Mouse (Mus musculus) spleen, postnatal 36 days (tissue): Measurements from ENCODE around the gene Tle3.

Experiments
- DNase-seq, 2 experiments: peaks; one replicate each; pipeline ENCODE4 v3.0.0; 2022; ENCODE audit warnings: low spot score in 2 of 2, mixed read lengths in 1 of 2

Tle3 gene

DNA sequence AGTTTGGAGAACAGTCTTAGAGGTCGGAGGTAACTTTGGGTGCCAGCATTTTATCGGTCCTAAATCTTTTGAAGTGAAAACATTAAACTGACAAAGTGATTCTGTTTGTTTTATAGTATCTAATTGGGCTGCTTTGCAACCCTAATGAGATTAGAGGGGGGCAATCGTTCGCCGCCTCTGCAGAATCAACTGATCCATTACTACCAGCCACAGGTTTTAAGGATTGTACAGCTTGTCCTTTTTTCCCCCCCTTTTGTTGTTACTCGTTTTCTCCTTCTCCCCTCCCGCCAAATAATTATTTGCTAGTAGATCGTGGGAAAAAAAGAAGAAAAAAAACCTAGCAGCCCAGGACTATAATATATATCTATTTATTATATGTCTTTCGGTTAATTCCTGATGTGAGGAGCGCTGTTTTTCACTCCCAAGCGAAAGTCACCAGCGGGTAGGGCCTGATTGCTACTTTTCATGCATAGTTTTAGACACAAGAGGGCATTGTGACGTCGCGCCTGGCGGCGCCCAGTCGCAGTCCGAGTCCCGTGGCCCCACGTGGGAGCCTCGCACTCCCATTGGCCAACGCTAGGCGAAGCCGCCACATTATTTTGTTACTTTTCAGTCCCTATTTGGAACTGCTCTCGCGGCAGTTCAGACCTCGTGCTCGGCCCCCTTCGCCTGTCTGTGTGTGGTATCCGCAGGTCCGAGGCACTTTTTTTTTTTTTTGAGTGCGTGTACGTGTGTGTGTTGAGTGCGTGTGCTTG, at the start of gene Tle3:
TSS of gene Tle3 (plus strand) at position 612 of the 755 bp plus-strand sequence.
- peak; percentile 98 for DNase-seq

GRCm38 (mm10) chr9:61323221-61323620, 48.9 kb upstream of the Tle3 start:
- no peak for DNase-seq

DNA sequence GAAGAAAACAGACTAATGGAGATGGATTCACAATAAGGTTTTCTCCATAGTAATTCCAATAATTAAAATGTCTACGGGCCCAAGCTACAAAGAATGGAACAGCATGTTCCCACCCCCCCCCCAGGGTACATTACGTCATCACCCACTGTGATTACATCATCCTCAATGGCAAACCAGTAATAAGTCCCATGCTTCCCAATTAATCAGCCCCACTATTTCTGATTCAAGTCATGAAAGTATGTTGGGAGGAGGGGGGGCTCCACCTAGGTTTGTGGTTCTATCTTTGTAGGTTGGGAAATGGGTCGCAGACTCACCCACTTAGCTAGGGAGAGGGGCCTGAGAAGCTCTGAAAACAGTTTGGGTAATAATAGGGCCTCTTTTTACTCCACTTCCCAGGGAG, 48.3 kb upstream of the Tle3 start:
- no peak for DNase-seq

- DNase-seq: no peak
Measured at GRCm38 (mm10) chr9:61324354-61324753, 47.8 kb upstream of the Tle3 start.

DNA sequence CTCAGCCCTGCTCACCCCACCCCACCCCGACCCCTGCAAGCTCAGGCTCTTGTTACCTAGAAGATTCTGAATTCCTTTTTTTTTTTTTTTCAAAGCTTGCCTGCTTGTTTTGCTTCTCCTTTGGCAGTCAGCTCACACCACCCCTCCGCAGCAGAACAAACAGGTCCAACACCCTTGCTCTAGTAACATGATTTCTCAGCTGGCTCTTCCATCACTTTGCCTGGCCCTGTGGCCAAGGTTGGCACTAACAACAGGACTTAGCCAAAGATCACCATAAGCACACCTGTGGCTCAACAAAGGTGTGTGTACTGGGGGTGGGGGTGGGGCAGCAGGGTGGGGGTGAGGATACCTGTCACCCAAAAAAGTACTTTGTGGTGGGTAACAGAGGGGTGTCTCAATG, 47.2 kb upstream of the Tle3 start:
- no peak for DNase-seq

- no peak for DNase-seq
Measured at GRCm38 (mm10) chr9:61325931-61326351, 46.2 kb upstream of the Tle3 start.

DNA sequence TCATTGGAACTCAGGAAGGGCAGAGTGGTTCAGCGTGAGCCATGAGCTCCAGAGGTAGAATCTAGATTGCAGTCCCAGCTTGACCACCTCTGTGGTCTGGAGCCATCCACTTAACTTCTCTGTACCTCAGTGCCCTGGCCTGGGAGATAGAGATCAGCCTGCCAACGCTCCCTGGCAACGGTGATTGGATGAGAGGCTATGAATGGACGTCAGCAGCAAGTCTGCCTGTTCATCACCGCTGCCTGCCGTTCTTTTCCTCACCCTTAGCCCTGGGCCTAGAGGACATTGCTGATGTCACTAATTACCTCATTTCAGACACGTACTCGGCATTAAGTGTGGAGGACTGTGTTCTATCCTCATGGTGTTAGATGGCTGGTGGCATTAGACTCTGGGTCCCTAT, 45.2 kb upstream of the Tle3 start:
- no peak for DNase-seq

DNA sequence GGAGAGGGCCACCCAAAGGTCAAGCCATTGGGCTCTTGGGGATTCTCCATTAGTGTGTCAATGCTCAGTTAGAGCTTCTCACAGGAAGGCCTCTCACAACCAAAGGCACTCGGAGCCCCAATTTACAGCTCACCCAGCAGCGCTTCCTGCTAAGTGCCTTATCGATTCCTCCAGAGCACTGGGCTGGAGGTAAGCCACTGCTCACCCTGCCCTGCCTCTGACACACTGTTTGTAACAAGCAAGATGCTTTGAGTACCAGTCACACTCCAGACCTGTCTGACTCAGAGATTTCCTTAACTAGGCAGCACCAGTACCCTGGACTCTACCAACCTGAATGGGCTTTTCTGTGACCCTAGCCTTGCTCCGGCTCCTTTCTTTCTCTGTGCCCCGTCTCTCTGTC, 44.0 kb upstream of the Tle3 start:
- DNase-seq: no peak

DNA sequence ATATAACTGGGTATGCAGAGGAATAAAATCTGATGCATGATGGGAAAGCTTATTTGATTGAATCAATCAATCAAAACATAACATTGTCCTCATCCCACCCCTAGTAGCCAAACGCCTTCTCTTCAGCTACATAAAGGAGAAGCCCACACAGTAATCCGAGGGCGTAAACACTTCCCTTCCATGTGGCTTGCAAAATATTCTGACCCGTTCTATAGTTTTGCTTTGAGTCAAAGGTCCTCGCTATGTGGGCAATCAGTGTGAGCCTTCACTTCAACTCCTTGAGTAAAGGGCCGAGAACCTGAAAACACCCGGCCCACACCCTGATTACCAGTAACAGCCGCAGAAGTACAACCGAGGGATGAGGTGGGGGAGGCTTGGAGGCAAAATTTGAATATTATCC, 41.4 kb upstream of the Tle3 start:
- DNase-seq: no peak

DNA sequence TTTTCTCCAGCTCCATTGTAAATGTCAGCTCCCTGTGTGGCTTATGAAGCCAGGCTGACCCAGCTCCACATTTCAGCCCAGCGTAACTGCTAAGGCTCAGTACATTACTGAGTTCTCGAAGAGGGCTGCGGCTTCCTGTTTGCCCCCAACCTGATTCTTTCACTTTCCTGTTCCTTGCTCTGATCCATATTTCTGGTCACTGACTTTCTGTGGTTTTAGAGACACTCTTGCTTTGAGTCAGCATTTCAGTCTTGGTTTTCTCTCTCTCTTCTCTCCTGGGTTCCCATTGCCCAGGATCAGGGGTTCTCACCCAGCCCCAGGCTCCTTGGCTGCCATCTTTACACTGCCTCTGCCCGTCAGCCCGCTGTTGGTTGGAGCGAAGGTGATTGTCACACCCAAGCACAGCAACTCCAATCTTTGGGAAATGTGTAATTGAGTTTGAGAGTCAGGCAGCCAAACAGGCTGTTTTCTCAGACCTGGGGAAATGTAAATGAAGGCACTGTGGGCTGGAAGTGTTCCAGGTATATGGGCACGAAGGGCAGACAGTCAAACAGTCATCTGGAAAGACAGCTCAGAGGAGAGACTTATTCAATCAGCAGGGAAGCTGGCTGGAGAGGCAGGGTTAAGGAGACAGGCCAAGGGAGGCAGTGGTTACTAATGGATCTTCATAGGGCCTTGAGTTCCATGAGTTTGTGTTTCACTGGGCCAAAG, 39.8 kb upstream of the Tle3 start:
- no peak for DNase-seq

GRCm38 (mm10) chr9:61336179-61336578, 36.0 kb upstream of the Tle3 start:
- DNase-seq: no peak

GRCm38 (mm10) chr9:61336591-61337587, 35.3 kb upstream of the Tle3 start:
- DNase-seq: peak; percentile 8 to 9

- DNase-seq: no peak
Measured at GRCm38 (mm10) chr9:61337665-61338064, 34.5 kb upstream of the Tle3 start.

DNA sequence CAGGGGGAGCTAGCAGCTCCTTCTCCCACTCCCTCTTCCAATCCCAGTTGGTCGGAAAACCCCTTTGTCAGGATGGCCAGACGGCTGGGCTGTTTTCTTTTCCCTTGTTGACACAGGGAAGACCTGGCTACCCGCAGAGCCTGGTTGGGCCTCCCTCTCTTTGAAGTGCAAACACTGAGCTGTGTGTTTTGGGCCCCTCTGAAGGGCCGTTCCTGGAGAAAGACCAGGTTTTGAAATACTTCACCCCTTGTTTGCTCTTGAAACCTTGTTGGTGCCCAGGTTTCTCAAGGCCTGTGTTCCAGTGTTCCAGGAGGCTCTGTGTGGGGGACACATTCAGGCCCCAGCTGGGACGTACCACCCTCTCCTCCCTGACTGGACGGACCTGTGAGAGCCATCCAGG, 32.9 kb upstream of the Tle3 start:
- DNase-seq: no peak

DNA sequence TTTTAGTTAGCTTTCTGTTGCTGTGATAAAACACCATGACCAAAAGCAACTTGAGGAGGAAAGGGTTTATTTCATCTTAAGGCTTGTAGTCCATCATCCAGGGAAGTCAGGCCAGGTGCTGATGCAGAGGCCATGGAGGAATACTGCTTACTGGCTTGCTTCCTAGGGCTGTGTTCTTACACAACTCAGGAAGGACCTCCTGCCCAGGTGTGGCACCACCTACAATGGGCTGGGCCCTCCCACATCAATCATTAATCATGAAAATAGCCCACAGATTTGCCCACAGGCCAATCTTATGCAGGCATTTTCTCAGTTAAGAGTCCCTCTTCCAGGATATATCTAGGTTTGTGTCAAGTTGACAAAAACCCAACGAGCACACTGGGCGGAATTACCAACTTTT, 31.8 kb upstream of the Tle3 start:
- no peak for DNase-seq

DNA sequence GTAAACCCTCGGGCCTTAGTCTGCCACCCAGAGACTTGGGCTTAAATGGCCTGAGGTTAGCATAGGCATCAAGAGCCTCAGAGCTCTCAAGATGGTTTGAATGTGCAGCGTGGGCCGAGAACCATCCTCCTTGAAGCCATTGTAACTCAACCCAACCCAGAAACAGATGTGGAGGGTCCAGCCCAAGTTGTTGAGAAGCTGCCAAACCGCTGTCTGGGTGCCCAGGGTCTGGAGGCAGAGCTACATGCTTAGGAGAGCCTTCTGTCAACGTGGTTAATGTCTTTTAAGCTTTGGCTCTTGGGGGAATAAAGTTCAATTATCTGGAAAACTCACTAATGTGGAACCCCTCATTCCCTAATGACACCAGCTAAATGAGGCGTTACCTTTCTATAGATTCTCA, 29.9 kb upstream of the Tle3 start:
- no peak for DNase-seq

DNA sequence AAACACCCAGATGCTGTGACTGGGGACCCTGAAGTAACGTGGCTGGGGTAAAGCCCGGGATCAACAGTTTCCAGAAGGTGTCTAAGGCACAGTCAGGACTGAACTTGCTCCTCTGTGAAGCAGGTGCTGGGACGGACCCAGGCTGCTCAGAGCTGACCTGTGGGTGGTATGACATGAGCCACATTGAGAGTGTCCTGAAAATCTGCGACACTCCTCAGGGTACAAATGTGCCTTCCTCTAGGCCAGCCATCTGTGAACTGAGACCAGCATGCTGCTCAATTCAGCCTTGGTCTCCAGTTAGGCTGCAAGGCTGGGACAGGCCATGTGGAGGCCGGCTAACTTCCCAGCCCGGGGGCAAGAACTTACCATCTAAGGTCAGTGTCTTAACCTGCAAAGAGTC, 27.5 kb upstream of the Tle3 start:
- no peak for DNase-seq

GRCm38 (mm10) chr9:61347011-61347410, 25.2 kb upstream of the Tle3 start:
- DNase-seq: peak in 1 of 2 experiments; percentile 25

DNA sequence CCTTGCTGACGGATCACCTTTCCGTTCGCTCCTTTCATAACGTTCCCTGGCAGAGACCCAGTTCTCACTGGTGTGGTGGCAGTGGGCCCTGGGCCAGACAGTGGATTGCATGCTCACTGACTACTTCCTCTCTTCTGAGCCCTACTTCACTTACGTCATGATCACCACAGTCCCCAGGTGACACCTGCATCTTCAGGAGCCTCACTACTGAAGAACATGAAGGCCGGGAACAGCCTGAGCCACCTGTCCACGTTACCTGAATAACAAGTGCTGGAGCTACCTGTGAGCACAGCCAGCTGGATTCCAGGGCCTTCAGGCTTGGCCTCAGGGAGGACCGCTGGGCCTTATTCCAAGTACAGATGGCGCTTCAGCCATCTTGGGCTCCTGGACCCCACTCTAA, 24.1 kb upstream of the Tle3 start:
- peak; percentile 45 to 47 for DNase-seq

DNA sequence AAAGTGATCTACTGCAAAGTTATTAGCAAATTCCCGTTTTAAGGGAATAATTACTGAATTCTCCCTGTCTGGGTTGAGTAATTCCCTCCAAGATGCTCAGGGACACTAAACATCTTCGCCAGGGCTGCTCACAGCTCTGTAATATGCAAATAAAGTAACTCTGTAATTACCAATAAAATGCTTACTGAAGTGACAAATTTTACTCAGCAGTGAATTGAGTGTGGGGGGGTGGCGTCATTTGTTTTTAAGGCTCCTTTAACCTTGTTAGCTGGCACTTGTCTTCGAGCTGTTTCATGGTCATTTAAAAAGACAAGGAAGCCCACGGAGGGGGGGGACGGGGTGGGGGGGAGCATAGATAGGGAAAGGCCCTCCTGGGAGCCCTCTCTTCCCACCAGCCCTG, 23.6 kb upstream of the Tle3 start:
- no peak for DNase-seq

DNA sequence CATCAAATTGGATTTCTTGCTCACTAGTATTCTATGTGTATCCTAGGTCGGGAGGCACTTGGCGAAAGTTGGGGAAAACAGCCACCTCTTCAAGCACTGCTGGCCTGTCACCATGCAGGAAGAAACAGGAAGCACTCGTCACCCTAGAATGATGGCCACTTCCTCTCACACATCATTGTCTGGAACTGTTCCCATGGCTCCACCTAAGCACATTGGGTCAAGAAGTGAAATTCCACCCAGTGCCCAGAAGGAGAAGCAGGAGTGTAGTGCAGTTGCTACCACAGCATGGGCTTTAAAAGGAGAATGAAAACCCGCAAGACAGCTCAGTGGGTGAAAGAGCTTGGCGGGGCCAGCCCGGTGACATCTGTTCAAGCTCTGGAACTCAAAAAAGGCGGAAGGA, 22.5 kb upstream of the Tle3 start:
- DNase-seq: peak; percentile 45 to 55

- peak in 1 of 2 experiments; percentile 24 for DNase-seq
Measured at GRCm38 (mm10) chr9:61351164-61351563, 21.0 kb upstream of the Tle3 start.
